Mouse (Mus musculus): Measurements from ENCODE around the gene Gm44502.

DNA sequence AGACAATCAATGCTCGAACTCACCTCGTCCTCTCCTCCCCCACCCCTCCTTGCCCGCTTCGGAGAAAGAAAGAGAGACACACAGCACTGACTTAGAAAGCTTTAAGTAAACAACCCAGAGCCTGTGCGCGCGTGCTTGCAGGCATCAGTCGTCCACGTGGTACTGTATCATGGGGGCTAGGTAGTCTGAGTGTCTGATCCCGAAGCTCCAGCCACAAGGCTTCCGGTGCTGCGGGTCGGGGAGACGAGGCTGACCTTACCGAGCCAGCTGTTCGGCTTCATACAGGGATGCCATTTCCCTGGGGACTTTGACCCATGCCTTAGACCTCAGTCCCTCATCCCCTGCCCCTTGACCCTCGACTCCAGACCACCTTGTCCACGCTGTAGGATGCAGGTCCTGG, 52.1 kb downstream of the Gm44502 start:
- TF ChIP-seq CTCF (IDR thresholded peaks at IDR 0.05; ENCODE audit: low read depth) (no peak), EP300 (optimal IDR thresholded peaks at IDR 0.05) (no peak)

Data from stomach, postnatal 0 days (tissue).